Mouse (Mus musculus): ENCODE measurements at regions not wholly inside any gene's neighbourhood (a gene's known extent, or its start where the extent isn't known, plus 50 kb on each side); places are given as distances from the start of the nearest gene placed in this dataset.

DNA sequence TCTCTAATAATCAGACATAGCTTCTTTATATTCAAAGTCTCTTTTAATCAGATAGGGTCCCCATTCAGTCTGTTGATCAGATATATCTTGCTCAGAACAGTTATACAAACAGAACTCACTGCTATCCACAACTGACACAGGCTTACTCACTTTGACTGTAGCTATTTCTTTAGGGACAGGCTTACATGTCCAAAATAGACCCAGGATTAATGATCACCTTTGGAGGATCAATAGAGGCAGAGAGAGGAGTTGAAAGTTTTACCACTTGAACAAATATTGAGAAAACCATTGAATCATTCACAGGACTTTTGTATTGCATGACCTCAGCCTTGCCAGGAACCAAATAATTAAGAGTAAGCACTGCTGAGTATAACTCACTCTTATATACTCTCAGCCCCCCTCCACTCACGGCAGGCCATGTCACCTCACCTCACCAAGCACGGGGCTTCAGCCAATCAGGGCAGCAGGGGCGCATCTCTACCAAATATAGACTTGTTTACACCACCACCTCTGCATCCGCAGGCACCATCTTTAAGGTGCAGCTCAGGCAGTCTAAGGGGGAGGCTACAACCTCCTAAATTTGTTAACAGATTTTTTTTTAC lies 501.8 kb upstream of the Cdh18 start:
- ATAC-seq (no peak), DNase-seq (ENCODE audit: low spot score) (no peak)
- TF ChIP-seq EP300 (IDR thresholded peaks at IDR 0.05) = no peak
- no peak for TF ChIP-seq CTCF (IDR thresholded peaks at IDR 0.05)
- Histone ChIP-seq H3K27me3 (replicated peaks; ENCODE audit: insufficient read depth, low read length) (no peaks in the 10 kb centered on the region), H3K4me1 (ENCODE audit: insufficient read depth, low read depth, low read length) (no peaks in the 10 kb centered on the region), H3K4me3 (ENCODE audit: low read depth, low read length) (no peak overlapping the region), H3K36me3 (ENCODE audit: insufficient read depth, low read length) (no peaks in the 10 kb centered on the region), H3K9ac (replicated peaks; ENCODE audit: low read depth) (no peak overlapping the region), H3K9me3 (ENCODE audit: low read length) (no peaks in the 10 kb centered on the region), H3K27ac (ENCODE audit: low read length) (no peak overlapping the region), H3K4me2 (replicated peaks; ENCODE audit: low read depth, low read length) (no peak overlapping the region)
- WGBS = 62% methylated on average over 4 of the region's 4 CpGs

DNA sequence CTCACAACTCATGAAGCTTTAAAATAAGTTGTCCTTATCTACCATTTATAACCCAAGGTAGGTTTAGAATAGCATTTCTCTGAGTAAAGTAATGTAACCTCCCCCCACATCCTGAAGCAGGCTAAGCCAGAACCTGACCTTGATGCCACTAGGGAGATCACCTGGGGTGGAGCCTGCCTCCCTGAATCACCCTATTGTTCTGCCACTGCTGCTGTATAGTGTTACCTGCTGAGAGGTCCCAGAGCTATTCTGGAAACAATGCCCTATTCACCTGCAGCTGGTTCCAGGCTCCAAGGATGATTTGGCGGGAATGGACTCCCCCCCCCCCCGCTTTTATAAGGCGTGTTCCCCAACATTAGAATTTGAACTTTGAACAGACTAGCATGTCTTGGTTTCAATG lies 462.0 kb upstream of the Cdh18 start:
- H3K9ac ChIP-seq (replicated peaks; ENCODE audit: low read depth) = no peak overlapping the region
- H3K4me2 ChIP-seq (replicated peaks; ENCODE audit: low read depth, low read length) = no peak overlapping the region
- H3K27ac ChIP-seq (ENCODE audit: low read length) = no peak overlapping the region
- H3K9me3 ChIP-seq (ENCODE audit: low read length) = no peaks in the 10 kb centered on the region
- H3K4me3 ChIP-seq (ENCODE audit: low read depth, low read length) = no peak overlapping the region
- no peak for DNase-seq (ENCODE audit: low spot score)
- H3K36me3 ChIP-seq (ENCODE audit: insufficient read depth, low read length) = no peaks in the 10 kb centered on the region
- H3K27me3 ChIP-seq (replicated peaks; ENCODE audit: insufficient read depth, low read length) = no peaks in the 10 kb centered on the region
- TF ChIP-seq EP300 (IDR thresholded peaks at IDR 0.05) = no peak
- TF ChIP-seq CTCF (IDR thresholded peaks at IDR 0.05) = no peak
- WGBS = 54% methylated on average over 3 of the region's 3 CpGs
- no peaks in the 10 kb centered on the region for H3K4me1 ChIP-seq (ENCODE audit: insufficient read depth, low read depth, low read length)
- ATAC-seq = no peak

DNA sequence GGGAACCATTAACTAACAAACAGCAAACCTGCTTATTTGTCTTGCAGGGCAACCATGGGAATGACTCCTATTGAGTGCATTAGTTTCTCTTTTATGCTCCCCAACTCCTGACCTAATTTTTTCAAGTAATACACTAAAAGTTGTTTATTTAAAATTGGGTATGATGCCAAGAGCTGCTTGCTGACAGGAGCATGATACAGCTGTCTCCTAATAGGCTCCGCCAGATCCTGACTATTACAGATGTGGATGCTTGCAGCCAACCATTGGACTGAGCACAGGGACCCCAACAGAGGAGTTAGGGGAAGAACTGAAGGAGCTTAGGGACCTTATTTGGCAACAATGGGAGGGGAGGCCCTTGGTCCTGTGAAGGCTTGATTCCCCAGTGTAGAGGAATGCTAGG lies 427.1 kb upstream of the Cdh18 start:
- WGBS = 69% methylated on average over 1 of the region's 1 CpGs

DNA sequence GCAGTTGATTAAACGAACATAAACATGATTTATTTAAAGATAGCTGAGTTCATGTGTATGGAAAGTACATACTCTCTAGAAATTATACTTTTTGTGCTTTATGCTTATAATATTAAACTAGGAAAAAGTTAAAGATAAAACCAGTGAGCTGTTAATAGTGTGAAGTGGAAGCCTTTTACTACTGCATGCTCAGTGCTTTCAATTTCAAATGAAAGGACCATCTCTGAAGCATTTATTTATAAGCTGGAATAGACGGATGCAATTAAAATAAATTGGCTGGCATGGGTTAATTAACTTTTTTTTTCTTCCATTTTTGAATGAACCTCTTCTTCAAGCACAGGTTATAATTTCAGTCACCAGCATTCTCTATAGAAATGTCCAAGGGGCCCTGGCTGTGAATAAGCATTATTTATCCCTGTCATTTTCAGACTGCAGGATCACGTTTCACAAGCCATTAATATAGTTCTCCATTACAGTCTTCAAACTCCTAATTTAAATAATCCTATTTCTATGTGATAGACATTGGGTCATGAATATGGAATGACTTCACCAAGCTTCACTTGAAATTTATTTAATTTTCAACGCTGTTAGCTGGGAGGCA lies 396.8 kb upstream of the Cdh18 start:
- H3K4me1 ChIP-seq (ENCODE audit: insufficient read depth, low read depth, low read length) = no peaks in the 10 kb centered on the region
- 67% methylated on average over 4 of the region's 4 CpGs for WGBS
- DNase-seq (ENCODE audit: low spot score) (no peak), ATAC-seq (no peak)
- no peak overlapping the region for H3K9ac ChIP-seq (replicated peaks; ENCODE audit: low read depth)
- H3K9me3 ChIP-seq (ENCODE audit: low read length) = no peaks in the 10 kb centered on the region
- no peak overlapping the region for H3K27ac ChIP-seq (ENCODE audit: low read length)
- no peaks in the 10 kb centered on the region for H3K27me3 ChIP-seq (replicated peaks; ENCODE audit: insufficient read depth, low read length)
- TF ChIP-seq CTCF (IDR thresholded peaks at IDR 0.05) (no peak), EP300 (IDR thresholded peaks at IDR 0.05) (no peak)
- no peak overlapping the region for H3K4me3 ChIP-seq (ENCODE audit: low read depth, low read length)
- no peak overlapping the region for H3K4me2 ChIP-seq (replicated peaks; ENCODE audit: low read depth, low read length)
- no peaks in the 10 kb centered on the region for H3K36me3 ChIP-seq (ENCODE audit: insufficient read depth, low read length)

More for the DNA sequence above, 427.1 kb upstream of the Cdh18 start:
- no peaks in the 10 kb centered on the region for H3K27me3 ChIP-seq (replicated peaks; ENCODE audit: insufficient read depth, low read length)
- H3K4me1 ChIP-seq (ENCODE audit: insufficient read depth, low read depth, low read length) = no peaks in the 10 kb centered on the region
- no peak overlapping the region for H3K27ac ChIP-seq (ENCODE audit: low read length)
- DNase-seq (ENCODE audit: low spot score) (peak; percentile 7), ATAC-seq (no peak)
- H3K36me3 ChIP-seq (ENCODE audit: insufficient read depth, low read length) = no peaks in the 10 kb centered on the region
- no peak overlapping the region for H3K4me2 ChIP-seq (replicated peaks; ENCODE audit: low read depth, low read length)
- no peaks in the 10 kb centered on the region for H3K9me3 ChIP-seq (ENCODE audit: low read length)
- TF ChIP-seq EP300 (IDR thresholded peaks at IDR 0.05) = no peak
- no peak for TF ChIP-seq CTCF (IDR thresholded peaks at IDR 0.05)
- H3K4me3 ChIP-seq (ENCODE audit: low read depth, low read length) = no peak overlapping the region
- H3K9ac ChIP-seq (replicated peaks; ENCODE audit: low read depth) = no peak overlapping the region

DNA sequence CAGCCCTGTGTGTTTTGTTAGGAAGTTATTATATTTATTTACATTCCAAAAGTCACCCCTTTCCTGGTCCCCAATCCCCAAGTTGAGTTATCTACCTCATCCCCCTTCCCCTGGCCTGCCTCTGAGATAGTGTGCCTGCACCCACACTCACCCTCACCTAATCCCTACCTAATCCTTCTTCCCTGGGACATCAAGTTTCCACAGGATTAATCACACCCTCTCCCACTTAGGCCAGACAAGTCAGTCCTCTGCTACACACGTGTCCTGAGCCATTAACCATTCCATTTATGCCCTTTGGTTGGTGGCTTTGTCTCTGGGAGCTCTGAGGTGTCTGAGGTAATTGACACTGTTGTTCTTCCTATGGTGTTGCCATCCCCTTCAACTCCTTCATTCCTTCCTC lies 396.1 kb upstream of the Cdh18 start:
- no peak for DNase-seq (ENCODE audit: low spot score)
- Histone ChIP-seq H3K4me1 (ENCODE audit: insufficient read depth, low read depth, low read length) (no peaks in the 10 kb centered on the region), H3K9ac (replicated peaks; ENCODE audit: low read depth) (no peak overlapping the region), H3K4me2 (replicated peaks; ENCODE audit: low read depth, low read length) (no peak overlapping the region), H3K9me3 (ENCODE audit: low read length) (no peaks in the 10 kb centered on the region), H3K27ac (ENCODE audit: low read length) (no peak overlapping the region), H3K36me3 (ENCODE audit: insufficient read depth, low read length) (no peaks in the 10 kb centered on the region), H3K27me3 (replicated peaks; ENCODE audit: insufficient read depth, low read length) (no peaks in the 10 kb centered on the region), H3K4me3 (ENCODE audit: low read depth, low read length) (no peak overlapping the region)
- TF ChIP-seq CTCF (IDR thresholded peaks at IDR 0.05) (no peak), EP300 (IDR thresholded peaks at IDR 0.05) (no peak)
- ATAC-seq = no peak
- WGBS = 28% methylated on average over 1 of the region's 1 CpGs

DNA sequence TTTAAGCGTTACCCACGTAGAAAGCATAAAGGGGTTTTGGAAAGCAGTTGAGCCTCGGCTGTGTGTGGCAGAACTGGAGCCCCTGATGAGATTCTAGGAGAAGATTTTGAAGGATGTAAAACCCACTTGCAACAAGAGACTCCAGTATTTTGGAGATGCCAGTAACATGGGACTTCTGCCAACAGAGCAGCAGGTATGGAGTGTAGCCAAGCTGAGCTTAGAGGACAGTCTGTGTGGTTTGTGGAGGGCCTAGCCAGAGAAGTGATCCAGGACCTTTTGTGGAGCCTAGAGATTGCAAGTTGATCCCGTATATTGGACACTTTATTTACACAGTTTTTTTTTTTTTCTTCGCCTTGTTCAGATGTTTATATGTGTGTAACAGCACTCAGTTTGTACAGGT lies 378.5 kb upstream of the Cdh18 start:
- H3K9me3 ChIP-seq (ENCODE audit: low read length) = no peaks in the 10 kb centered on the region
- TF ChIP-seq EP300 (IDR thresholded peaks at IDR 0.05) = no peak
- no peak for TF ChIP-seq CTCF (IDR thresholded peaks at IDR 0.05)
- ATAC-seq (no peak), DNase-seq (ENCODE audit: low spot score) (no peak)
- no peak overlapping the region for H3K4me2 ChIP-seq (replicated peaks; ENCODE audit: low read depth, low read length)
- no peak overlapping the region for H3K4me3 ChIP-seq (ENCODE audit: low read depth, low read length)
- H3K27me3 ChIP-seq (replicated peaks; ENCODE audit: insufficient read depth, low read length) = no peaks in the 10 kb centered on the region
- no peak overlapping the region for H3K9ac ChIP-seq (replicated peaks; ENCODE audit: low read depth)
- no peaks in the 10 kb centered on the region for H3K4me1 ChIP-seq (ENCODE audit: insufficient read depth, low read depth, low read length)
- 70% methylated on average over 5 of the region's 5 CpGs for WGBS
- no peak overlapping the region for H3K27ac ChIP-seq (ENCODE audit: low read length)
- no peaks in the 10 kb centered on the region for H3K36me3 ChIP-seq (ENCODE audit: insufficient read depth, low read length)
